In the genomic region with DNA sequence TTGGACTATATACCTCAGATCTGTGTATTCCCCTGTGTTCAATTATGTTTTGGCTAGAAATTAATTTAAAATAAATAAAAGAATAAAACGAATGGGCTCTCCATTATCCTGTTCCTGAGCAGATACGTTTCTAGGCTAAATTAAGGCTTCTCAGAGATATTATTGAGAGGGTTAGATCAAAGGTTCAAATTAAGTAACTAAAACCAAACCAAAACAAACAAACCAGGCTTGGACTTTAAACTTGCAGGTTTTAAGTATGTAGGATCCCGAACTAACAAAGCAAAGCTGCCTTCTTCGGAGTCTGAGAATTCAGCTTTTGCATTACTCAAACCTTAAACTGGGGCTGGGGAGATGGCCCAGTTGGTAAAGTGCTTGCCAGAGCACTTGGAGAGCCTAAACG, we compare ENCODE assay signal across 24 mouse cellular contexts. TPM values are rescaled to one million over a fixed set of nuclear protein-coding genes. Genes with fewer than 3 reads are reported as not detected.
A peak's percentile ranks its signal among the peaks of the same experiment; 100 is the strongest.
DNase-seq lines count a peak whose midpoint lies in the region; ATAC-seq and TF ChIP-seq lines count a peak whose summit lies in the region.
"Had no signal": no experiment of that assay in that cellular context is flagged by ENCODE, and none has a peak within 500 bp of the region (broad histone marks: within the 10 kb centered on the region; RNA-seq: fewer than 3 reads in every experiment).

No protein-coding gene starts in this region.

- H3K79me2 ChIP-seq in macrophage (ENCODE audit: inconsistent target), result no peaks in the 10 kb centered on the region

- no peak for TF ChIP-seq CTCF in kidney, adult 2 months (conservative IDR thresholded peaks at IDR 0.05; ENCODE audit: insufficient read depth, insufficient read length, low read depth, low read length)
- TF ChIP-seq CTCF in spleen, adult 2 months (IDR thresholded peaks at IDR 0.05; ENCODE audit: extremely low read depth, insufficient read depth, insufficient read length, insufficient replicate concordance), result no peak

- H3K4me1 ChIP-seq in kidney, adult 2 months (ENCODE audit: control insufficient read depth, insufficient read depth, low read length), result peaks cover 3% of the 10 kb centered on the region; the same call in 1 of the 2 replicates
- peaks cover 7% of the 10 kb centered on the region; the same call in 1 of the 2 replicates for H3K4me1 ChIP-seq in spleen, adult 2 months (ENCODE audit: control insufficient read depth, insufficient read depth, insufficient read length)
- H3K4me1 ChIP-seq in intestine, embryonic 15.5 days (replicated peaks), result 0 out of 2 replicates have a peak, but pooled peaks cover 2% of the 10 kb centered on the region
- H3K4me1 ChIP-seq: forebrain, embryonic 10.5 days; heart, embryonic 10.5 days; heart, embryonic 13.5 days had no signal

- H3K4me2 ChIP-seq in intestine, embryonic 15.5 days (replicated peaks), result peak overlapping the region; percentile 30; the same call in 1 of the 2 replicates
- H3K4me2 ChIP-seq: forebrain, embryonic 13.5 days; heart, embryonic 13.5 days; hindbrain, embryonic 14.5 days had no signal

- TF ChIP-seq POLR2A in kidney, adult 2 months (IDR thresholded peaks at IDR 0.05; ENCODE audit: low read depth, low read length), result no peak
- no peak for TF ChIP-seq POLR2A in spleen, adult 2 months (IDR thresholded peaks at IDR 0.05; ENCODE audit: low read depth, low read length)

- 50% methylated on average over 5 of the region's 5 CpGs for WGBS in kidney, adult 2 months
- WGBS in spleen, adult 2 months, result 89% methylated on average over 5 of the region's 5 CpGs
- WGBS in intestine, embryonic 15.5 days, result 49% methylated on average over 5 of the region's 5 CpGs
- 93% methylated on average over 5 of the region's 5 CpGs for WGBS in macrophage (ENCODE audit: missing documents)

- no peaks in the 10 kb centered on the region for H3K9me3 ChIP-seq in intestine, embryonic 15.5 days
- H3K9me3 ChIP-seq: forebrain, embryonic 10.5 days; forebrain, embryonic 13.5 days; heart, embryonic 10.5 days; heart, embryonic 13.5 days had no signal

- H3K36me3 ChIP-seq in kidney, adult 2 months (ENCODE audit: control insufficient read depth, insufficient read depth, low read length), result no peaks in the 10 kb centered on the region
- H3K36me3 ChIP-seq in spleen, adult 2 months (ENCODE audit: control insufficient read depth, insufficient read depth, low read length), result no peaks in the 10 kb centered on the region
- H3K36me3 ChIP-seq in intestine, embryonic 15.5 days, result no peaks in the 10 kb centered on the region
- no peaks in the 10 kb centered on the region for H3K36me3 ChIP-seq in macrophage (ENCODE audit: inconsistent target)
- H3K36me3 ChIP-seq: forebrain, embryonic 10.5 days; heart, embryonic 10.5 days; heart, embryonic 13.5 days had no signal

- peak; percentile 71 for ATAC-seq in intestine, embryonic 15.5 days
- no peak for ATAC-seq in megakaryocyte progenitor cell, adult 5-6 weeks (replicated peaks; ENCODE audit: poor library complexity)
- ATAC-seq: forebrain, embryonic 13.5 days; forebrain, embryonic 16.5 days had no signal

- H3K4me3 ChIP-seq in kidney, adult 2 months (ENCODE audit: insufficient read depth, low read depth, low read length), result no peak overlapping the region
- no peak overlapping the region for H3K4me3 ChIP-seq in spleen, adult 2 months (ENCODE audit: extremely low read depth, insufficient read depth, insufficient read length)
- H3K4me3 ChIP-seq in intestine, embryonic 15.5 days (replicated peaks), result no peak overlapping the region
- H3K4me3 ChIP-seq in macrophage (ENCODE audit: inconsistent target), result no peak overlapping the region
- H3K4me3 ChIP-seq: forebrain, embryonic 10.5 days; forebrain, embryonic 13.5 days; heart, adult 2 months; heart, embryonic 10.5 days; heart, embryonic 13.5 days had no signal

- peak; percentile 62 for DNase-seq in kidney, adult 2 months
- no peak for DNase-seq in kidney, postnatal 14 days
- no peak for DNase-seq in spleen, adult 2 months (ENCODE audit: low read depth in 1 of 2, low spot score in 2 of 2)
- DNase-seq in spleen, postnatal 10 days (ENCODE audit: low spot score in 2 of 2), result no peak
- DNase-seq in urinary bladder, postnatal 4 days (ENCODE audit: low spot score in 2 of 2), result no peak
- DNase-seq: adrenal gland, postnatal 10 days; adrenal gland, postnatal 36 days; cerebellum, adult 18-20 months; cerebellum, adult 9-10 months; cerebellum, postnatal 14 days; gastrocnemius, postnatal 10 days; gastrocnemius, postnatal 36 days; heart, adult 2 months; heart, postnatal 14 days; heart, postnatal 4 days had no signal

- H3K9ac ChIP-seq in intestine, embryonic 15.5 days, result no peak overlapping the region
- H3K9ac ChIP-seq: forebrain, embryonic 13.5 days; heart, embryonic 13.5 days; hindbrain, embryonic 14.5 days had no signal

- no peaks in the 10 kb centered on the region for H3K27me3 ChIP-seq in kidney, adult 2 months (replicated peaks; ENCODE audit: control insufficient read depth, insufficient read depth, low read length)
- H3K27me3 ChIP-seq in spleen, adult 2 months (ENCODE audit: control insufficient read depth, insufficient read depth, low read length), result no peaks in the 10 kb centered on the region
- no peaks in the 10 kb centered on the region for H3K27me3 ChIP-seq in intestine, embryonic 15.5 days (replicated peaks)
- H3K27me3 ChIP-seq: forebrain, embryonic 13.5 days; heart, embryonic 13.5 days had no signal

- peak overlapping the region; percentile 92 for H3K27ac ChIP-seq in kidney, adult 2 months (ENCODE audit: insufficient read depth, low read depth, low read length)
- peak overlapping the region; percentile 56 for H3K27ac ChIP-seq in spleen, adult 2 months (ENCODE audit: insufficient read depth, low read length)
- H3K27ac ChIP-seq in intestine, embryonic 15.5 days, result no peak overlapping the region
- H3K27ac ChIP-seq in macrophage, result peak overlapping the region; percentile 32
- H3K27ac ChIP-seq: forebrain, embryonic 10.5 days; forebrain, embryonic 13.5 days; heart, adult 2 months; heart, embryonic 10.5 days; heart, embryonic 13.5 days; hindbrain, embryonic 14.5 days had no signal

RNA-seq across cellular contexts. Expression of a gene that starts 13.5 kb away (rescaled TPM):
- 58.1 and 80.7 TPM in 2 replicates for polyA plus RNA-seq in kidney, adult 2 months (2012; rRNA removed)
- polyA plus RNA-seq in spleen, adult 2 months (2012; rRNA removed), result 69.7 and 93.6 TPM in 2 replicates
- 9.0 and 10.3 TPM in 2 replicates for polyA plus RNA-seq in intestine, embryonic 15.5 days (2015; fragmentation: Nextera tagmentation; extraction: Ambion mirVana)
- 10 to 100 TPM in 25 of 26 experiments, 1 to 10 TPM in 1; 8.7 to 58.9 (median 27.2) TPM for total RNA-seq in macrophage (2018; cell fraction: chromatin; rRNA removed)
- total RNA-seq in macrophage (2018; cell fraction: cytosol; rRNA removed), result 10 to 100 TPM in 23 of 26 experiments, 1 to 10 TPM in 3; 7.8 to 40.2 (median 19.3) TPM
- total RNA-seq in macrophage (2018; cell fraction: nucleus; rRNA removed), result 10 to 100 TPM; 23.7 to 92.5 (median 48.1) TPM
- polyA plus RNA-seq in macrophage (2018), result 8.2 to 36.8 TPM (median 23.6 TPM) in 3 replicates
- total RNA-seq in megakaryocyte progenitor cell, adult 5-6 weeks (2015), result 26.8 and 29.4 TPM in 2 replicates
- total RNA-seq in megakaryocyte progenitor cell, adult 5-6 weeks (2017), result 23.9 and 29.4 TPM in 2 replicates
